Mouse (Mus musculus) adrenal gland (tissue): Measurements from ENCODE around the gene Coq5.

Experiments used
- intact Hi-C: fragments of 180-260 bp; cut with DNase I; formaldehyde crosslinking; loops from one replicate; pipeline ENCODE4 v1.15.1; 2025

Coq5 gene

GRCm38 (mm10) chr5:115300792-115301614, 21.5 kb downstream of the Coq5 start, which contains the start of gene Dynll1:
Gene Dynll1 (minus strand): TSS chr5:115300999.
- intact Hi-C loops: loop anchor here (5.0 kb wide), 1 partner anchor 36 kb away; no protein-coding TSS in a partner anchor

- intact Hi-C loops: loop anchor here (5.0 kb wide), 1 partner anchor 36 kb away; no protein-coding TSS in a partner anchor
These were observed 22.1 kb downstream of the Coq5 start for GRCm38 (mm10) chr5:115301615-115302014.

GRCm38 (mm10) chr5:115302190-115302589, 22.7 kb downstream of the Coq5 start:
- intact Hi-C loops: loop anchor here (5.0 kb wide), 1 partner anchor 35 kb away; no protein-coding TSS in a partner anchor

- intact Hi-C loops: no loop called here
These were observed 32.9 kb downstream of the Coq5 start for GRCm38 (mm10) chr5:115312354-115312753.

GRCm38 (mm10) chr5:115312816-115313667, 33.6 kb downstream of the Coq5 start:
- intact Hi-C loops: no loop called here

- intact Hi-C loops: no loop called here
These were observed 34.1 kb downstream of the Coq5 start for GRCm38 (mm10) chr5:115313668-115313943.

- intact Hi-C loops: no loop called here
These were observed 37.6 kb downstream of the Coq5 start for GRCm38 (mm10) chr5:115316968-115317644.

GRCm38 (mm10) chr5:115317645-115318328, 38.3 kb downstream of the Coq5 start:
- intact Hi-C loops: no loop called here

- intact Hi-C loops: no loop called here
These were observed 39.8 kb downstream of the Coq5 start for GRCm38 (mm10) chr5:115319004-115319940.

GRCm38 (mm10) chr5:115326256-115326831, 46.9 kb downstream of the Coq5 start:
- intact Hi-C loops: loop anchor here (2.0 kb wide), 1 partner anchor 14 kb away; the partner anchor contains the start of genes Gatc and Triap1

- intact Hi-C loops: loop anchor here (2.0 kb wide), 1 partner anchor 14 kb away; the partner anchor contains the start of genes Gatc and Triap1
These were observed 47.6 kb downstream of the Coq5 start, which contains the start of gene Srsf9 for GRCm38 (mm10) chr5:115326875-115327609. Gene Srsf9 (plus strand): TSS chr5:115327177.

GRCm38 (mm10) chr5:115327610-115328548, 48.4 kb downstream of the Coq5 start:
- intact Hi-C loops: loop anchor here (2.0 kb wide), 1 partner anchor 13 kb away; the partner anchor contains the start of genes Gatc and Triap1

- intact Hi-C loops: no loop called here
These were observed 51.5 kb downstream of the Coq5 start for GRCm38 (mm10) chr5:115330955-115331354.

GRCm38 (mm10) chr5:115333626-115334025, 54.2 kb downstream of the Coq5 start:
- intact Hi-C loops: no loop called here

GRCm38 (mm10) chr5:115340007-115340406, 60.5 kb downstream of the Coq5 start:
- intact Hi-C loops: loop anchor here (2.0 to 5.0 kb wide), 2 partner anchors 13 to 58 kb away; partner anchors contain the start of gene Srsf9

- intact Hi-C loops: loop anchor here (2.0 to 5.0 kb wide), 2 partner anchors 14 to 58 kb away; partner anchors contain the start of gene Srsf9
These were observed 61.3 kb downstream of the Coq5 start, which contains the start of the genes Gatc and Triap1 for GRCm38 (mm10) chr5:115340577-115341313. Gene Gatc (minus strand): TSS chr5:115341178. Gene Triap1 (plus strand): TSS chr5:115341225.
